Mouse (Mus musculus) right cerebral cortex, adult 18-20 months (tissue): ENCODE measurements around the gene Trim47.
A peak's percentile ranks its signal among the peaks of the same experiment; 100 is the strongest.

Experiments used
- DNase-seq: peaks from one replicate; pipeline ENCODE4 v3.0.0; 2022; ENCODE audit warnings: mixed read lengths

The Trim47 gene

GRCm38 (mm10) chr11:116061641-116062415 lies 65.2 kb downstream of the Trim47 start:
- DNase-seq, result peak; percentile 81

- no peak for DNase-seq
These were observed 66.4 kb downstream of the Trim47 start for GRCm38 (mm10) chr11:116060596-116060995.

GRCm38 (mm10) chr11:116059691-116060025 lies 67.4 kb downstream of the Trim47 start:
- DNase-seq, result no peak

GRCm38 (mm10) chr11:116058868-116059690 lies 67.9 kb downstream of the Trim47 start:
- no peak for DNase-seq

GRCm38 (mm10) chr11:116058022-116058614 lies 68.9 kb downstream of the Trim47 start:
- peak; percentile 63 for DNase-seq

GRCm38 (mm10) chr11:116057237-116057881 lies 69.7 kb downstream of the Trim47 start:
- DNase-seq, result no peak

- no peak for DNase-seq
These were observed 71.1 kb downstream of the Trim47 start for GRCm38 (mm10) chr11:116055873-116056272.
